Mouse (Mus musculus) adrenal gland, adult 10 weeks (tissue): Measurements from ENCODE around the gene Ncam1. TPM values are rescaled to one million over a fixed set of nuclear protein-coding genes. Genes with fewer than 3 reads are reported as not detected.

Source experiments
- polyA plus RNA-seq: library from polyadenylated mRNA; stranded (reverse); fragments of 350-450 nt; fragmentation: Illumina TruSeq; extraction: RNeasy Lipid Tissue Mini Kit (QIAGEN cat#74804); gene quantifications from one replicate; pipeline ENCODE4 v1.2.3, GENCODE M21; 2014; ENCODE audit warnings: low read depth, low replicate concordance

The Ncam1 gene
- polyA plus RNA-seq, result 9.4 TPM

GRCm38 (mm10) chr9:49798806-49799205 is at the start of gene Ncam1:
Ncam1 (minus strand) TSS chr9:49798925.

GRCm38 (mm10) chr9:49485892-49486311 is 312.8 kb downstream of the Ncam1 start, which contains the start of gene Ttc12:
Ttc12 (minus strand) TSS chr9:49486225.

